Mouse (Mus musculus) MEL (cell line): Measurements from ENCODE around the gene Txnip.

Experiments used
- CTCF ChIP-seq, 3 experiments: IDR thresholded peaks in 2 of 3; conservative IDR thresholded peaks in 1 of 3; 2 replicates each; pipeline ENCODE4 v1.5.1; 2011 to 2012; ENCODE audit warnings: low read length in 3 of 3, low read depth in 2 of 3, mild to moderate bottlenecking in 2 of 3, improper control_type of control experiment in 1 of 3, inconsistent platforms in 1 of 3, mixed read lengths in 1 of 3, moderate library complexity in 1 of 3; ENCODE audit not compliant: control insufficient read depth in 1 of 3, insufficient read depth in 1 of 3, poor library complexity in 1 of 3, severe bottlenecking in 1 of 3
- MYC ChIP-seq: IDR thresholded peaks from 2 replicates; pipeline ENCODE4 v1.6.1; 2011; ENCODE audit warnings: low read depth, mild to moderate bottlenecking, low read length, improper control_type of control experiment, moderate library complexity
- NRF1 ChIP-seq: IDR thresholded peaks from 2 replicates; pipeline ENCODE4 v1.6.1; 2014; ENCODE audit warnings: low read depth, mild to moderate bottlenecking, inconsistent platforms, low read length, improper control_type of control experiment, moderate library complexity; ENCODE audit not compliant: poor library complexity, insufficient read depth, severe bottlenecking
- POLR2A ChIP-seq, 2 experiments: IDR thresholded peaks; 2 replicates each; pipeline ENCODE4 v1.6.1; 2011 to 2012; ENCODE audit warnings: low read length in 2 of 2, mild to moderate bottlenecking in 2 of 2, control low read depth in 1 of 2, improper control_type of control experiment in 1 of 2, low read depth in 1 of 2, moderate library complexity in 1 of 2; ENCODE audit not compliant: control insufficient read depth in 1 of 2, insufficient read depth in 1 of 2, poor library complexity in 1 of 2
- SIN3A ChIP-seq: IDR thresholded peaks from 2 replicates; pipeline ENCODE4 v1.6.1; 2012; ENCODE audit warnings: low read length, improper control_type of control experiment, inconsistent platforms
- TAL1 ChIP-seq: IDR thresholded peaks from 2 replicates; pipeline ENCODE4 v1.6.1; 2012; ENCODE audit warnings: mild to moderate bottlenecking, inconsistent platforms, low read length, moderate library complexity, mixed read lengths
- TCF12 ChIP-seq: IDR thresholded peaks from 2 replicates; pipeline ENCODE4 v1.6.1; 2014; ENCODE audit warnings: low read depth, mild to moderate bottlenecking, inconsistent platforms, low read length, improper control_type of control experiment, moderate library complexity
- ZC3H11A ChIP-seq: IDR thresholded peaks from 2 replicates; pipeline ENCODE4 v1.6.1; 2012; ENCODE audit warnings: low read depth, mild to moderate bottlenecking, inconsistent platforms, low read length, improper control_type of control experiment
- ZNF384 ChIP-seq: IDR thresholded peaks from 2 replicates; pipeline ENCODE4 v1.6.1; 2012; ENCODE audit warnings: low read depth, mild to moderate bottlenecking, inconsistent platforms, low read length, improper control_type of control experiment

DNA sequence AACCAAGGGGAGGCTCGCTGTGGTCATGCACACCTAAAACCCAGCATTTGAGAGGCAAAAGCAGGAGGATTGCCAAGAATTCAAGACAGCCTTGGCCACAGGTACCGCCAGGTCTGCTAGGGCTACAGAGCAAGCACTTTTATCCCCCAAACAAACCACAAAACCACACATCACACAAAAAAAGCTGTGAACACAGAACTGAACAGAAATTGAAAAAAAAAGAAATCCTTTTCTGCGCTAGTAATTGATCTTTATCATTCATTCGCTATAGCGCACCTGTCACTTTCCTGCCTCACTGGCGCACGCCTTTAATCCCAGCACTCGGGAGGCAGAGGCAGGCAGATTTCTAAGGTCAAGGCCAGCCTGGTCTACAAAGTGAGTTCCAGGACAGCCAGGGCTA lies 5.5 kb downstream of the Txnip start:
- no peak for TF ChIP-seq MYC
- TF ChIP-seq CTCF (IDR thresholded peaks at IDR 0.05 in 2 of 3, conservative IDR thresholded peaks at IDR 0.05 in 1 of 3; ENCODE audit: control insufficient read depth in 1 of 3, insufficient read depth in 1 of 3, low read depth in 2 of 3, low read length in 3 of 3, poor library complexity in 1 of 3, severe bottlenecking in 1 of 3): no peak
- TF ChIP-seq ZC3H11A: no peak
- no peak for TF ChIP-seq POLR2A (IDR thresholded peaks at IDR 0.05; ENCODE audit: control insufficient read depth in 1 of 2, insufficient read depth in 1 of 2, low read depth in 1 of 2, low read length in 2 of 2, poor library complexity in 1 of 2)
- no peak for TF ChIP-seq ZNF384
- no peak for TF ChIP-seq TAL1
- no peak for TF ChIP-seq NRF1
- no peak for TF ChIP-seq SIN3A
- no peak for TF ChIP-seq TCF12
